Mouse (Mus musculus) liver, embryonic 12.5 days (tissue): ENCODE measurements around the gene Setd5. TPM values are rescaled to one million over a fixed set of nuclear protein-coding genes. Genes with fewer than 3 reads are reported as not detected.

ENCODE experiments used
- ATAC-seq: fragments of 200-750 bp; cut with Nextera tagmentation; 2 replicates; pipeline ENCODE4 v1.8.0; 2017; ENCODE audit warnings: moderate number of reproducible peaks, mild to moderate bottlenecking, moderate library complexity
- H3K27ac ChIP-seq: fragments of 300-500 bp; sonication (generic); 2 replicates; pipeline ENCODE4 v1.5.1; 2016; ENCODE audit warnings: mild to moderate bottlenecking
- H3K27me3 ChIP-seq: fragments of 300-500 bp; sonication (generic); replicated peaks from 2 replicates; pipeline ENCODE4 v1.6.1; 2016; ENCODE audit warnings: mild to moderate bottlenecking, moderate library complexity
- H3K36me3 ChIP-seq: fragments of 300-500 bp; sonication (generic); 2 replicates; pipeline ENCODE4 v1.6.1; 2016; ENCODE audit warnings: mild to moderate bottlenecking, moderate library complexity
- H3K4me1 ChIP-seq: fragments of 300-500 bp; sonication (generic); 2 replicates; pipeline ENCODE4 v1.6.1; 2016
- H3K4me2 ChIP-seq: fragments of 300-500 bp; sonication (generic); 2 replicates; pipeline ENCODE4 v1.6.1; 2016; ENCODE audit warnings: mild to moderate bottlenecking, moderate library complexity
- H3K4me3 ChIP-seq: fragments of 300-500 bp; sonication (generic); 2 replicates; pipeline ENCODE4 v1.5.1; 2016; ENCODE audit warnings: mild to moderate bottlenecking, moderate library complexity
- H3K9ac ChIP-seq: fragments of 300-500 bp; sonication (generic); 2 replicates; pipeline ENCODE4 v1.6.1; 2016; ENCODE audit warnings: mild to moderate bottlenecking, moderate library complexity
- H3K9me3 ChIP-seq: fragments of 300-500 bp; sonication (generic); replicated peaks from 2 replicates; pipeline ENCODE4 v1.6.1; 2016; ENCODE audit warnings: mild to moderate bottlenecking, moderate library complexity
- WGBS: fragments of 180-500 bp; shearing (Covaris S2); methylation state at CpG from one replicate; pipeline ENCODE4 v1.1.7; 2016; ENCODE audit not compliant: insufficient replicate concordance; 5-methylcytosine and 5-hydroxymethylcytosine counted together
- polyA plus RNA-seq: library from polyadenylated mRNA; unstranded; fragments of >200 nt; fragmentation: Nextera tagmentation; extraction: Ambion mirVana; gene quantifications from 2 replicates; pipeline ENCODE4 v1.2.1, GENCODE M21; 2016

Setd5 gene
- polyA plus RNA-seq, 1 experiment from 2014 or later = 27.2 TPM

DNA sequence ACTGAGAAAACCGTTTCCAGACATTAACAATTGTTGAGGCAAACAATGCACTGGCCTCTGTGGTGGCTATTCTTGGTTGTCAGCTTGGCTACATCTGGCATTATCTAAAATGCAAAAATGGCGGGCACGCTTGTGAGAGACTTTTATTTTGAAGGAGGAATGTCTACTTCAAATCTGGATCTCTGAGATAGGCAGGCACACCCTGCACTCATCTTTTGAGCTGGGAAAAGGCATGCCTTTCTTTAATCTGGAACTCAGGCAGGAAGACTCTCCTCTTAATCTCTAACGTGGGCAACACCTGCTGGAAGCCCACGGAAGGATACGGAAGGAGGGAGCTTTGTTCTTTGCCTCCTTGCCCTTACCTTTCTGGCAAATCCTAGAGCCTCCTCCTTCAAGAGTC, 77.7 kb downstream of the Setd5 start:
- H3K4me1 ChIP-seq = no peaks in the 10 kb centered on the region; the same call in 1 of the 2 replicates
- WGBS = 60% methylated on average over 6 of the region's 6 CpGs
- no peaks in the 10 kb centered on the region for H3K27me3 ChIP-seq
- 0 out of 2 replicates have a peak, but pooled peaks have one; percentile 35 for ATAC-seq
- H3K36me3 ChIP-seq = peaks cover 76% of the 10 kb centered on the region
- no peak overlapping the region for H3K27ac ChIP-seq
- no peak overlapping the region for H3K4me2 ChIP-seq
- H3K9me3 ChIP-seq = no peaks in the 10 kb centered on the region
- H3K9ac ChIP-seq = no peak overlapping the region
- no peak overlapping the region for H3K4me3 ChIP-seq

DNA sequence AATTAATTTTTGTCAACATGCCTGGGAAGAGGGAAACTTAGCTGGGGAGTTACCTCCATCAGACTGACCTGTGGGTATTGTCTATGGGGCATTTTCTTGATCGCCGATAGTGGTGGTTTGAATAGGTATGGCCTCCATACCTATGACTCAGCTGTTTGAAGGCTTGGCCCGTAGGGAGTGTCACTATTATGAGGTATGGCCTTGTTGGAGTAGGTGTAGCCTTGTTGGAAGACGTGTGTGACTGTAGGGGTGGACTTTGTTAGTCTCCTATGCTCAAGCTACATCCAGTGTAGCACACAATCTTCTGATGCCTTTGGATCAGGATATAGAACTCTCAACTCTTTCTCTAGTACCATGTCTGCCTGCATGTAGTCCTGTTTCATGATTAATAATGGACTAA, 78.9 kb downstream of the Setd5 start:
- Histone ChIP-seq H3K27me3 (no peaks in the 10 kb centered on the region), H3K9ac (no peak overlapping the region), H3K4me2 (no peak overlapping the region), H3K4me3 (no peak overlapping the region), H3K4me1 (no peaks in the 10 kb centered on the region; the same call in 1 of the 2 replicates), H3K36me3 (peaks cover 64% of the 10 kb centered on the region), H3K27ac (no peak overlapping the region), H3K9me3 (no peaks in the 10 kb centered on the region)
- WGBS = 82% methylated on average over 4 of the region's 4 CpGs
- no peak for ATAC-seq

DNA sequence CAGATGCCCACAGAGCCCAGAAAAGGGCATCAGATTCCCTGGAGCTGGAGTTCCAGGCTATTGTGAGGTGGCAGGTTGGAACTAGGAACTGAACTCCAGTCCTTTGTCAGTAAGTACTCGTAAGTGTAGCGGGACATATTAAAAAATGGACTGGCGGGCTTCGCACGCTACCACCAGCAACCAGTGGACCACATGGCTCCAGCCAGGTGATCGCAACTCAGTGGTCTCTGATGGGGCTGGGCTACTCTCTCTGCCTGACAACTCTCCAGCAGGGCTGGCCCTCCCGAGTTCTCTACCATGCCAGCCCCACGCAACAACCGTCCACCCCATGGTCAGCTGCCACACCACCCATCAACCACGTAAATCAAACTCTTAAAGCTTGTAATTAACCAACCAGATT, 82.9 kb downstream of the Setd5 start:
- Histone ChIP-seq H3K4me1 (no peaks in the 10 kb centered on the region), H3K4me3 (no peak overlapping the region), H3K4me2 (no peak overlapping the region), H3K36me3 (peaks cover 23% of the 10 kb centered on the region), H3K9ac (no peak overlapping the region), H3K27me3 (no peaks in the 10 kb centered on the region), H3K9me3 (no peaks in the 10 kb centered on the region), H3K27ac (no peak overlapping the region)
- WGBS = 92% methylated on average over 10 of the region's 10 CpGs
- no peak for ATAC-seq

DNA sequence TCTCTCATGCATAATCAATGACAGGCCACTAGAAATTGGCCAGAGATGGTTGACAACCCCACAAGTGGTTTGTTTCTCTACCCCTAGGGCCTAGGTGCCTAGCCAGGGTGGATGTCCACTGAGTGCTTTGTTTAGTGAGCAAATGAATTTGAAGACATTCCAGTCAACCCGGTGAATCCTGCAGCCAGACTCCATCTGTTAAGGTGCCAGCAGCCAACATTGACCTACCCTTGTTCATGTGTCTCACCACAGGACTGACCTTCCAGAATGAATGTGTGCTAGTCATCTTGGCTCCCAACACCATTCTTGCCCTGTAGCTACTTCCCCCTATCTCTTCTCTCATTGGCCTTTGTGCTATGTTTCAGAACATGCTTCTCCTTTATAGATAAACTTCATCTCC, 84.8 kb downstream of the Setd5 start:
- Histone ChIP-seq H3K4me3 (no peak overlapping the region), H3K9ac (no peak overlapping the region), H3K27ac (no peak overlapping the region), H3K36me3 (peaks cover 13% of the 10 kb centered on the region), H3K4me2 (no peak overlapping the region), H3K4me1 (no peaks in the 10 kb centered on the region), H3K27me3 (no peaks in the 10 kb centered on the region), H3K9me3 (no peaks in the 10 kb centered on the region)
- no peak for ATAC-seq
- 83% methylated on average over 1 of the region's 1 CpGs for WGBS

DNA sequence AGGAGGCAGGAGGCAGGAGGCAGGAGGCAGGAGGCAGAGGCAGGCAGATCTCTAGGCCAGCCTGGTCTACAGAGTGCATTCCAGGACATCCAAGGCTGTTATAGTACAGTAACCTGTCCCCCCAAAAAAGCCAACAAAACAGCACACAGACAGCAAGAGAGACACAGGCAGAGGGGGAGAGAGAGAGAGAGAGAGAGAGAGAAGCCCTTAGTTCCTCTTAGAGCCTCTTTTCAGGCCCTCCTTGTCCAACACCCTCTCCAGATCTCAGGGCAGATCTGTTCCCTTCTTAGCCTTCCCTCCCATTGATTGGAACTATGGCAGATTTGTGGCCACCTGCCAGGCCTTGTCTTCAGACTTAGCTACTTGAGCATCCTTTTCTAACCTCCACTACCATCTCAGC, 86.3 kb downstream of the Setd5 start:
- H3K4me3 ChIP-seq = no peak overlapping the region
- no peak overlapping the region for H3K27ac ChIP-seq
- H3K4me1 ChIP-seq = no peaks in the 10 kb centered on the region
- no peak for ATAC-seq
- no peak overlapping the region for H3K4me2 ChIP-seq
- no peak overlapping the region for H3K9ac ChIP-seq
- no peaks in the 10 kb centered on the region for H3K9me3 ChIP-seq
- no peaks in the 10 kb centered on the region for H3K27me3 ChIP-seq
- no peaks in the 10 kb centered on the region; the same call in 1 of the 2 replicates for H3K36me3 ChIP-seq

DNA sequence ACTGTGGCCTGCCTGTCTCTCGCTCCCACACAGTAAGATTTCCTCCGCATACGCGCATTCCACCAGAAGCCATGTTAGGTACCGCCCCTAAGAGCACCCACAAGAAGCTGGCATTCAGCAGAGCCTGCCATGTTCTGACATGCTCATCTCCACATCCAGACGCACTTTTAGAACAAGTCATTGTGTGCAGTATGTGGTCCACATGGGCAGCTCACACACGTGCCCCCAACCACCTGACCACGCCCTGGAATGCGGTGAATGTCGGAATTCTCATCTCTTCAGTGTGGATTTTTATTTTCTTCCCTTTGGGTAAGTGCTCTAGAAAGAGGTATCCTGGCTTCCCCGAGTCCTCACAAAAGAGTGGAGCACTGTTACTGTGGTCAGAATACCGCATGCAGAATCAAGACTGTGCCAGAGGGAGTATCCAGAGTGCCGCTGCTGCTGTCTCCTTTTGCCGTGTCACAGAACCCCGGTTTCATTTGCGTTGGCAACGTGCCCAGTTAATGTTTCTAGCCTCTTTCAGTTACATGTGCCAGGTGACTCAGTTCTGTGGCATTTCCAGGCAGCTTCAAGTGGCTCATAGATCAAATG, 89.6 kb downstream of the Setd5 start:
- H3K4me2 ChIP-seq = no peak overlapping the region
- 67% methylated on average over 17 of the region's 17 CpGs for WGBS
- H3K27me3 ChIP-seq = 0 out of 2 replicates have a peak, but pooled peaks cover 3% of the 10 kb centered on the region
- H3K36me3 ChIP-seq = no peaks in the 10 kb centered on the region
- H3K4me3 ChIP-seq = no peak overlapping the region
- no peak overlapping the region for H3K27ac ChIP-seq
- H3K9ac ChIP-seq = no peak overlapping the region
- no peaks in the 10 kb centered on the region for H3K9me3 ChIP-seq
- no peaks in the 10 kb centered on the region for H3K4me1 ChIP-seq
- no peak for ATAC-seq

DNA sequence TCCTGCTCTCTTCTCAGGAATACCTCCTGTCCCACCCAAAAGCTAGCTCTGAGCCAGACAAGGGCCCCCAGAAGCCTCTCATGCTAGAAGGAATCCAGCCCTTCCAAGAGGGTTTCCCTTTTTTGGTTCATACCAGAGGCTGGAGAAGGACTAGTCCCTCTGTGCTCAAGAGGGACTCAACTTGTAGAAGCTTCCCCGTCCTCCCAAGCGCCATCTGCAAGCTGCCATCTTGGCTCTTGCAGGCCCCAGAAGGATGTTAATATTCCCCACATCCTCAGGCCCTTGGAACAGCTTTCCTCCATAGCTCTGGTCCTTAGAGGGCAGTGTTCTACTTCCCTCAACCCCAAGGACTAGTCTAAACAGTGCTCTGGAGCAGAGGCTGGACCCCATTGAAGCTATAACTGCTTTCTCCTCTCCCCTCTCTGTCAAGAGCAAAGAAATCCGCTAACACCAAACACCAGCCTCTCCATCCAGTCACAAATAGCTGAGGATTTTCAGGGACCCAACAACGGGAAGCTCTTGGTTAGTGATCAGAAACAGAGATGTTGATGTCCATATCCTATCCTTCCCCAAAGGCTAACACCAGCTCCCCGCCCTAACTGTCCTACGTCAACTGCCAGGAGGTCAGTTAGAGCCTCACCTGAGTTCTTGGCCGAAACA, 91.3 kb downstream of the Setd5 start:
- H3K4me3 ChIP-seq = no peak overlapping the region
- 70% methylated on average over 7 of the region's 7 CpGs for WGBS
- no peak for ATAC-seq

DNA sequence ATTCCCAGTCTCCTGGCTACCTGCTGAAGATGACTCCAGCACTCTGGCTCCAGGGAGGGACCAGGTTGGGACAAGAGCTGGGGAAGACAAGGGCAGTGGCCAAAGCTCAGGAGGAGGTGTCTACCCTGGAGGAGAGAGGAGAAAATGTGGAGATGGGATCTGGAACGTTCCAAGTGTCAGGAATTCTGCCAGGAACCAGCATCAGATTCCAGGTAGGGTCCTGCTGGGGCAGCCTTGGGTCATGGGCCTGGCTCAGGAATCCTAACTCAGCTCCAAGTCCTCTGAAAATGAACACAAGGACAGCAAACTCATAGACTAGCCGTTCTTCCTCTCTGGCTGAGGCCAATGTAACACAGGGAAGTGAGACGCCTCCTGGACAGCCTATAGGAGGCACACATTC, 92.7 kb downstream of the Setd5 start:
- Histone ChIP-seq H3K4me3 (no peak overlapping the region), H3K36me3 (no peaks in the 10 kb centered on the region), H3K27me3 (0 out of 2 replicates have a peak, but pooled peaks cover 7% of the 10 kb centered on the region), H3K27ac (no peak overlapping the region), H3K4me1 (no peaks in the 10 kb centered on the region), H3K9ac (no peak overlapping the region), H3K4me2 (no peak overlapping the region), H3K9me3 (no peaks in the 10 kb centered on the region)
- no peak for ATAC-seq
- WGBS = 47% methylated on average over 3 of the region's 3 CpGs

More for the DNA sequence above, 91.3 kb downstream of the Setd5 start:
- Histone ChIP-seq H3K9me3 (no peaks in the 10 kb centered on the region), H3K27me3 (0 out of 2 replicates have a peak, but pooled peaks cover 7% of the 10 kb centered on the region), H3K4me2 (no peak overlapping the region), H3K9ac (no peak overlapping the region), H3K27ac (no peak overlapping the region), H3K4me1 (no peaks in the 10 kb centered on the region), H3K36me3 (no peaks in the 10 kb centered on the region)

DNA sequence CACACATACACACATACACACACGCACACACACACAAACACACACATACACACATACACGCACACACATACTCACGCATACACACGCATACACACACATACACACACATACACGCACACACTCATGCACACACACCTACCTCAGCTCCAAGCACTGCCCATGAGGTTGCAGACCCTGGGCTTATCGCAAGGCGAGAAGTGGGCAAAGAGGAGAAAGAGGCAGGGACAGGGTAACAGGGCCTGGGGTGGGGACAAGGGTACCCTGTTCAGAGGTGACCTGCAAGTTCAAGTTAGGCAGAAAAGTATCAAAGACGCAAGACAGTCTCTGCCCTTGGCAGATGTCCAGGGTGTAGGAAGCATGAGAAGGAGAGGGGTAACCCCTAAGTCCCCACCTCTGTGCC, 93.5 kb downstream of the Setd5 start:
- H3K4me3 ChIP-seq = no peak overlapping the region
- H3K27ac ChIP-seq = no peak overlapping the region
- 86% methylated on average over 8 of the region's 8 CpGs for WGBS
- H3K27me3 ChIP-seq = 0 out of 2 replicates have a peak, but pooled peaks cover 7% of the 10 kb centered on the region
- H3K4me1 ChIP-seq = no peaks in the 10 kb centered on the region
- no peak for ATAC-seq
- H3K4me2 ChIP-seq = no peak overlapping the region
- no peak overlapping the region for H3K9ac ChIP-seq
- no peaks in the 10 kb centered on the region for H3K36me3 ChIP-seq
- no peaks in the 10 kb centered on the region for H3K9me3 ChIP-seq

DNA sequence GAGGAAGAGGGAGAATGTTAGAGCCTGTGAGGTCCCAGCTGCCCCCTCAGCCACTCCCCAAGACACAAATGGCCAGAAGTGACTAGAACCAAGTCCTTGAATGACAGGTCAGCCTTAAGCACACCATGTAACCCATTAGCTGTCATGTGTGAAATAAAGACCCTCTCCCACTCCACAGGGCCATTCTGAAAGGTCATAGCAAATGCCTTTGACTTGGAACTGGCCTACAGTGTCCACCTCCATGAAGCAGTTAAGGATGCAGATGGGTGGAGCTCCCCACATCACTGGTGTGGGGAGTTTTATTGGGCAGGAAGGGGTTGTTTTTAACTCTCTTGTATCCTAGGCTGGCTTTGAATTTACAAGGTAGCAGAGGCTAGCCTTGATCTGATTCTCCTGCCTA, 94.8 kb downstream of the Setd5 start:
- Histone ChIP-seq H3K27me3 (0 out of 2 replicates have a peak, but pooled peaks cover 7% of the 10 kb centered on the region), H3K4me2 (no peak overlapping the region), H3K36me3 (no peaks in the 10 kb centered on the region), H3K4me3 (no peak overlapping the region), H3K4me1 (no peaks in the 10 kb centered on the region), H3K27ac (no peak overlapping the region), H3K9ac (no peak overlapping the region), H3K9me3 (no peaks in the 10 kb centered on the region)
- no peak for ATAC-seq

DNA sequence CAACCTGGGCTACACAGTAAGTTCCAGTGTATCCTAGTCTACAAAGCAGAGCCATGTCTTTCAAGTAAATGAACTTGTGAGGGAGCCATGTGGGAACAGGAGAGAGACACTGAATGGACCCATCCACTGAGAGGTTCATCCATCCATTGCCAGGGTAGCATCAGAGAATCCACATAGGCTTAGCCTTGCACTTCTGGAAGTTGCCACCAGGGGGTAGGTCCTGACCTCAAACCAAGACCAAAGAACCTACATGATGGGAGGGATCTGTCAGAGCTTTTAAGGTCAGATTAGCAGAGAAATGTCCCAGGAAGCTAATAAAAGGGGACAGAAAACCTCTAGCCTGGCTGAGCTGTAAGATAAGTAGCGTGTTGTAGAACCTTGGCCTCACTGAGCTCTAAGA, 95.4 kb downstream of the Setd5 start:
- Histone ChIP-seq H3K9ac (no peak overlapping the region), H3K36me3 (no peaks in the 10 kb centered on the region), H3K27ac (no peak overlapping the region), H3K4me2 (no peak overlapping the region), H3K9me3 (no peaks in the 10 kb centered on the region), H3K27me3 (0 out of 2 replicates have a peak, but pooled peaks cover 7% of the 10 kb centered on the region), H3K4me1 (no peaks in the 10 kb centered on the region), H3K4me3 (no peak overlapping the region)
- ATAC-seq = no peak
- 40% methylated on average over 1 of the region's 1 CpGs for WGBS

DNA sequence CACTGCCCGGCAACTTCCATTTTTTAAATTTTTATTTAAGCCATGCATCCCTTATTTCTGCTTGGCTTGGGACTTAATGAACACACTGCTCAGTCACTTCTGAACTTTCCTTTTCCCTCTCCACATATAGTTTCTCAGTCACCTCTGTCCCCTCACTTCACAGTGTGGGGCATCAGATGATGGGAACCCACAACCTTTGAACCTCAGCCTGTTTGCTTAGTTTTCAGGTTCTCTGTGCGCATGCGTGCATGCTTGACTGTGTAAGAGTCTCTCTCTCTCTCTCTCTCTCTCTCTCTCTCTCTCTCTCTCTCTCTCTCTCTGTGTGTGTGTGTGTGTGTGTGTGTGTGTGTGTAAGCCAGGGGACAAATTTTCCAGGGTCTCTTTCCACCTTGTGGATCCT, 98.3 kb downstream of the Setd5 start:
- H3K4me3 ChIP-seq = no peak overlapping the region
- peaks cover 12% of the 10 kb centered on the region; the same call in 1 of the 2 replicates for H3K27me3 ChIP-seq
- H3K9me3 ChIP-seq = no peaks in the 10 kb centered on the region
- no peaks in the 10 kb centered on the region for H3K36me3 ChIP-seq
- no peak overlapping the region for H3K27ac ChIP-seq
- no peaks in the 10 kb centered on the region for H3K4me1 ChIP-seq
- no peak overlapping the region for H3K4me2 ChIP-seq
- ATAC-seq = no peak
- H3K9ac ChIP-seq = no peak overlapping the region
- 80% methylated on average over 3 of the region's 3 CpGs for WGBS

DNA sequence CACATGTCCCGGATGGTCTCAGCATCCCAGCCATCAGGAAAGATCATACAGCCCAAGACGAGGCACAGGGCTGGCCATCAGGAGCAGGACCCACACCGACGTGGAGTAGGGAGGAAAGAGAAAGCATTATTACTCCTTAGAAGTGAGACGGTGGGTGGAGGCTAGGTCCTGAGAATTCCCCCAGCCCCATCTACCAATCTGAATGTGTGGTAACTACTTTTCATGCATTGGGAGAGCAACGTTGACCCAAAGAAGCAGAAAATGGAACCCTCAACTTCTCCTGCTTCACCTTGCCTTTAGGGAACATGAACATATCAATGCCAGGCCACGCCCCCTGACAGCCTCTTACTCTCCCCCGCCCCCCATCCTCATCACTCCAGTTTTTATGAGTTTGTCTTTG, 99.4 kb downstream of the Setd5 start:
- no peak for ATAC-seq
- Histone ChIP-seq H3K4me1 (no peaks in the 10 kb centered on the region), H3K4me3 (no peak overlapping the region), H3K4me2 (no peak overlapping the region), H3K9ac (no peak overlapping the region), H3K27ac (no peak overlapping the region), H3K36me3 (no peaks in the 10 kb centered on the region), H3K27me3 (peaks cover 10% of the 10 kb centered on the region; the same call in 1 of the 2 replicates), H3K9me3 (no peaks in the 10 kb centered on the region)
- 75% methylated on average over 8 of the region's 8 CpGs for WGBS
